ENCODE assay signal across 9 mouse cellular contexts in the genomic region with DNA sequence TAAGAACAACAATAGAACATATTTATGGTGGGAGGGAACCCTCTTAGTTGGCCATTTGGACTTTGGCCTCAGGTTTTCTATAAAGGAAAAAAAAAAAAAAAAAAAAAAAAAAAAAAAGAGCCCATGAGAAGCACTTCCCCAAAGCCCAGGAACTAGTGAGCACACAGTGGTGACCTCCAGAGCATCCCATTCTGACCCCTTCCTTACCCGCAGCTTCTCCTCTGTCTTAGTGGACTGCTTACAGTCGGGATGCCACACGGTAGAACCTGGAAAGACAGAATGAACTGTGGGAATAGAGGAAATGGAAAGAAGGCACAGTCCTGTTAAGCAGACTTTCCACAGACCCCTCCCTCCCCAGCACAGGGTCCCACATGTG.
DNase-seq lines count a peak whose midpoint lies in the region; ATAC-seq lines count a peak whose summit lies in the region.
"Had no signal": no experiment of that assay in that cellular context is flagged by ENCODE, and none has a peak within 500 bp of the region (broad histone marks: within the 10 kb centered on the region; RNA-seq: fewer than 3 reads in every experiment).

No protein-coding gene starts in this region.

- peaks cover 30% of the 10 kb centered on the region for H3K4me1 ChIP-seq in kidney, embryonic 16.5 days (ENCODE audit: insufficient read depth, low read length)
- H3K4me1 ChIP-seq in brown adipose tissue, adult 24 weeks (ENCODE audit: control insufficient read depth, insufficient read depth, insufficient read length, low read length) = peaks cover 42% of the 10 kb centered on the region
- H3K4me1 ChIP-seq in midbrain, embryonic 14.5 days (ENCODE audit: control insufficient read depth, insufficient read depth, low read length) = peaks cover 21% of the 10 kb centered on the region
- H3K4me1 ChIP-seq in forebrain, embryonic 13.5 days = peaks cover 37% of the 10 kb centered on the region

- no peaks in the 10 kb centered on the region for H3K36me3 ChIP-seq in kidney, embryonic 16.5 days (ENCODE audit: insufficient read depth, low read length)
- H3K36me3 ChIP-seq in midbrain, embryonic 14.5 days (ENCODE audit: control insufficient read depth, insufficient read depth, low read length) = no peaks in the 10 kb centered on the region
- H3K36me3 ChIP-seq in forebrain, embryonic 13.5 days (ENCODE audit: poor library complexity, severe bottlenecking) = no peaks in the 10 kb centered on the region
- H3K36me3 ChIP-seq: G1E had no signal

- no peaks in the 10 kb centered on the region for H3K9me3 ChIP-seq in kidney, embryonic 16.5 days (ENCODE audit: low read length)
- no peaks in the 10 kb centered on the region for H3K9me3 ChIP-seq in midbrain, embryonic 14.5 days (ENCODE audit: control insufficient read depth, low read length)
- no peaks in the 10 kb centered on the region for H3K9me3 ChIP-seq in forebrain, embryonic 13.5 days (replicated peaks)

- H3K27ac ChIP-seq in kidney, embryonic 16.5 days (ENCODE audit: low read length) = peak overlapping the region; percentile 67
- H3K27ac ChIP-seq in brown adipose tissue, adult 24 weeks (replicated peaks; ENCODE audit: low read depth, low read length) = peak overlapping the region; percentile 72
- no peak overlapping the region for H3K27ac ChIP-seq in midbrain, embryonic 14.5 days (replicated peaks; ENCODE audit: low read depth, low read length)
- no peak overlapping the region for H3K27ac ChIP-seq in forebrain, embryonic 13.5 days

- ATAC-seq in kidney, embryonic 16.5 days (ENCODE audit: low FRiP score, low TSS enrichment) = no peak
- ATAC-seq in megakaryocyte, adult 5-6 weeks (ENCODE audit: poor library complexity, severe bottlenecking) = peak; percentile 60
- no peak for ATAC-seq in midbrain, embryonic 14.5 days (ENCODE audit: low FRiP score, low TSS enrichment)
- no peak for ATAC-seq in forebrain, embryonic 13.5 days

- H3K4me3 ChIP-seq in kidney, embryonic 16.5 days (ENCODE audit: low read length) = no peak overlapping the region
- no peak overlapping the region for H3K4me3 ChIP-seq in brown adipose tissue, adult 24 weeks (ENCODE audit: insufficient read depth, low read depth, low read length)
- H3K4me3 ChIP-seq in midbrain, embryonic 14.5 days (replicated peaks; ENCODE audit: low read depth, low read length) = no peak overlapping the region
- no peak overlapping the region for H3K4me3 ChIP-seq in forebrain, embryonic 13.5 days

- 92% methylated on average over 3 of the region's 3 CpGs for WGBS in kidney, embryonic 16.5 days
- 96% methylated on average over 3 of the region's 3 CpGs for WGBS in midbrain, embryonic 14.5 days
- WGBS in forebrain, embryonic 13.5 days = 94% methylated on average over 3 of the region's 3 CpGs

- no peak overlapping the region for H3K9ac ChIP-seq in kidney, embryonic 16.5 days (replicated peaks; ENCODE audit: low read length)
- no peak overlapping the region for H3K9ac ChIP-seq in midbrain, embryonic 14.5 days (replicated peaks; ENCODE audit: low read length)
- no peak overlapping the region for H3K9ac ChIP-seq in forebrain, embryonic 13.5 days

- DNase-seq in heart, adult 11 months = peak; percentile 92
- DNase-seq in heart, postnatal 25 days (ENCODE audit: low spot score) = no peak
- no peak for DNase-seq in kidney, postnatal 36 days
- DNase-seq in midbrain, embryonic 14.5 days = no peak

- H3K4me2 ChIP-seq in kidney, embryonic 16.5 days (replicated peaks; ENCODE audit: low read depth, low read length) = no peak overlapping the region
- H3K4me2 ChIP-seq in midbrain, embryonic 14.5 days (ENCODE audit: low read length) = no peak overlapping the region
- H3K4me2 ChIP-seq in forebrain, embryonic 13.5 days = no peak overlapping the region

- intact Hi-C loops in heart, postnatal 25 days (cut with DNase I) = no loop called here

- no peaks in the 10 kb centered on the region for H3K27me3 ChIP-seq in kidney, embryonic 16.5 days (ENCODE audit: insufficient read depth, low read length)
- no peaks in the 10 kb centered on the region for H3K27me3 ChIP-seq in midbrain, embryonic 14.5 days (ENCODE audit: control insufficient read depth, insufficient read depth, low read length)
- peaks cover 3% of the 10 kb centered on the region; the same call in 1 of the 2 replicates for H3K27me3 ChIP-seq in forebrain, embryonic 13.5 days

Comparison
In these comparisons a context has a peak if more than half of its experiments do, and no peak if none do; other contexts are left out.
1. H3K27ac ChIP-seq: peak in kidney, embryonic 16.5 days (single experiment) and brown adipose tissue, adult 24 weeks (single experiment); none in midbrain, embryonic 14.5 days (single experiment) and forebrain, embryonic 13.5 days (single experiment).